Mouse (Mus musculus): ENCODE measurements around the gene Hsbp1.

DNA sequence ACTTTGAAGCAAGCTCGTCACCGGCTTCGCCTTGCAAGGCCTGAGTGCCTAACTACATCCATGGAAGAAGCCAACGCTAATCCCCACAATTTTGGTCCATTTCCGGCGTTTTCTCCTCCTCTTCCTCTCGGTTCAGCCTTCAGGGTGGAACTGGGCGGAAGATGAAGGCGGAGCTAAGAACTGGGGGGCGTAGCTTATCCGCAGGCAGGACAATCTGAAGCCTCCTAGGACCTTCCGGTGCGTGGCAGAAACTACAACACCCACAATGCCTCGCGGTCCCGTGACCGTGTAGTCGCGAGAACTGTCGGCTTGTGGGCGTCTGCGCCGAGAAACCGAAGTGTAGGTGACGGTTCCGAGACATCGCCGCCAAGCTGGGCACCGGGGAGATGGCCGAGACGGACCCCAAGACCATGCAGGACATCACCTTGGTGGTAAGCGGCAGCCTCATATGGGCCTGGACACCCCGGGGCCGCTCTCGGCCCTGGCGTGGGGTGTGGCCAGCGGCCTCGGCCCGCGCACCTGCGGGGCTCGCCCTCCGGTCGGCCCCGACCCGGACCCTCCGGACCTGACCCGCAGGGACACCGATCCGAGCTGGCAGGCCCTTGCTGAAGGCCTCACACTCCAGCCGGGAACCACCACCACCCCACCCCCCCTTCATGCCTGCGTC, at the start of gene Hsbp1:
- TF ChIP-seq CTCF (IDR thresholded peaks at IDR 0.05; ENCODE audit: low read depth) = no peak
- TF ChIP-seq EP300 (IDR thresholded peaks at IDR 0.05; ENCODE audit: low read depth) = no peak; the same call in 1 of the 2 replicates
